Mouse (Mus musculus) erythroblast, embryonic 14.5 days (primary cell): Measurements from ENCODE around the gene Arl6. TPM values are rescaled to one million over a fixed set of nuclear protein-coding genes. Genes with fewer than 3 reads are reported as not detected.

Experiments
- H3K27me3 ChIP-seq: 2 replicates; pipeline ENCODE4 v1.6.1; 2012; ENCODE audit warnings: inconsistent platforms; ENCODE audit not compliant: control insufficient read depth
- H3K36me3 ChIP-seq: 2 replicates; pipeline ENCODE4 v1.6.1; 2012; ENCODE audit warnings: mild to moderate bottlenecking, inconsistent platforms; ENCODE audit not compliant: control insufficient read depth
- H3K4me1 ChIP-seq: 2 replicates; pipeline ENCODE4 v1.6.1; 2012; ENCODE audit warnings: inconsistent platforms; ENCODE audit not compliant: control insufficient read depth
- H3K4me3 ChIP-seq: replicated peaks from 2 replicates; pipeline ENCODE3; 2012; ENCODE audit warnings: moderate library complexity, mild to moderate bottlenecking, inconsistent platforms
- H3K9me3 ChIP-seq: 2 replicates; pipeline ENCODE4 v1.6.1; 2012; ENCODE audit warnings: low read length, inconsistent platforms, mixed read lengths; ENCODE audit not compliant: control insufficient read depth
- GATA1 ChIP-seq: IDR thresholded peaks from 2 replicates; pipeline ENCODE4 v1.6.1; 2012; ENCODE audit warnings: low read length, inconsistent platforms, mixed read lengths
- TAL1 ChIP-seq: IDR thresholded peaks from 3 replicates; pipeline ENCODE4 v1.6.1; 2012; ENCODE audit warnings: low read length, inconsistent platforms, mixed read lengths
- polyA plus RNA-seq: library from polyadenylated mRNA; stranded (reverse); fragments of >175 nt; gene quantifications from 2 replicates; pipeline ENCODE4 v1.2.3, GENCODE M21; 2012

Gene Arl6
- polyA plus RNA-seq, result 0.15 TPM in 1 of 2 replicates, not detected in the other

DNA sequence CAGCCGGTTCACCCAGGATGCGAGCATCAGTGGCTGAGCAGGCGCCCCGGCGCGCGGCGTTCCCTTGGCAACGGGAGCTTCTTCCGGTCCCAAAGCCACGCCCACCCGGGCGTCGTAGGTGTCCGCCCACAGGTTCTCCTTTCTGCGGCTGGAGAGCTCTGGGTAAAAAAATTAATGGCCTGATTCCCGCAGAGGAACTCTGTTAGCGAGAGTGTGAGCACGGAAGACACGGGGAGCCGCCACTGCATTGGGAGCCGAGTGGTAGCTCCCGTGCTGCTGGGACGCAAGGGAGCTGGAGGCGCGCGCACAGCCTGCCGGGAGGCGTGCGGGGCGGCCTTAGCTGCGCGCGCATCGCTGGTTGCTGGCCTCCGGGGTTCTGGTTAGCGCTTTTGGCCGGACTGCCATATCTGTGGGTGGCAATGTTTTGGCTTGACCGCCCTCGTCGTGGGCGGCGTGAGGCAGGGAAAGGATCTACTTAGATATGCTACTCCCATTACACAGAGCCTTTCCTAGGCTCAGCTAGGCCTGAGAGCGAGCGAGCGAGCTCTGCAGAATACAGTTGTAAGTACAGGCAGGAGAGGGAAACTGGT is at the start of gene Arl6:
Gene Arl6 (minus strand): TSS at position 290 of the 590 bp plus-strand sequence.
- TF ChIP-seq GATA1, result no peak
- TF ChIP-seq TAL1, result no peak
- peak within 1 kb of the TSS; percentile 76 for H3K4me3 ChIP-seq
- H3K4me1 ChIP-seq, result peaks cover 12% of the 10 kb centered on the region
- no peaks in the 10 kb centered on the region for H3K36me3 ChIP-seq
- peaks cover 5% of the 10 kb centered on the region for H3K27me3 ChIP-seq
- H3K9me3 ChIP-seq, result no peaks in the 10 kb centered on the region

GRCm38 (mm10) chr16:59685135-59685534 is 45.9 kb upstream of the Arl6 start:
- TF ChIP-seq TAL1 (no peak), GATA1 (no peak)
- Histone ChIP-seq H3K27me3 (no peaks in the 10 kb centered on the region), H3K4me1 (no peaks in the 10 kb centered on the region), H3K4me3 (no peak overlapping the region), H3K9me3 (0 out of 2 replicates have a peak, but pooled peaks cover 2% of the 10 kb centered on the region), H3K36me3 (no peaks in the 10 kb centered on the region)

DNA sequence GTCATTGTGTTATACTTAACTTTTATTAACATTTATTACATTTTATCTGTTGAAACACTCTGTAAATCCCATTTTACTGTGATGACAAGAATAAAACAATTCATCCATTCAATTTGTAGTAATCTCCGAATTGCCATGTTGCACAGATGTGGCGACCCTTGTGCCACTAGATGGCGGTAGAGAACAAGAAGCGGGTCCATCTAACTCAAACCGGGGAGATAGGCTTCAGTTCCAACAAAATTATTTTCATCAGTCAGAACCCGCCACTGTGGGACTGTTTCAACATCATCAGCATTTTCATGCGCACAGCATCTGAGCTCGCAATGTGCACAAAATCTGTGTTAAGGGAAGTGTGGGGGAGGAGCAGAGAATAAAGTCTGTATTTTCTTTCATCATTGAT is 44.2 kb upstream of the Arl6 start:
- H3K36me3 ChIP-seq, result no peaks in the 10 kb centered on the region
- no peak for TF ChIP-seq TAL1
- no peak for TF ChIP-seq GATA1
- no peaks in the 10 kb centered on the region for H3K4me1 ChIP-seq
- no peaks in the 10 kb centered on the region for H3K27me3 ChIP-seq
- peaks cover 2% of the 10 kb centered on the region; the same call in 1 of the 2 replicates for H3K9me3 ChIP-seq
- no peak overlapping the region for H3K4me3 ChIP-seq

GRCm38 (mm10) chr16:59682216-59682891 is 43.2 kb upstream of the Arl6 start:
- Histone ChIP-seq H3K36me3 (no peaks in the 10 kb centered on the region), H3K4me1 (no peaks in the 10 kb centered on the region), H3K27me3 (no peaks in the 10 kb centered on the region), H3K9me3 (peaks cover 3% of the 10 kb centered on the region; the same call in 1 of the 2 replicates), H3K4me3 (no peak overlapping the region)
- TF ChIP-seq TAL1 (no peak), GATA1 (no peak)

GRCm38 (mm10) chr16:59666938-59667337 is 27.7 kb upstream of the Arl6 start:
- H3K4me3 ChIP-seq, result no peak overlapping the region
- H3K27me3 ChIP-seq, result no peaks in the 10 kb centered on the region
- no peak for TF ChIP-seq GATA1
- no peak for TF ChIP-seq TAL1
- H3K9me3 ChIP-seq, result no peaks in the 10 kb centered on the region
- H3K4me1 ChIP-seq, result no peaks in the 10 kb centered on the region
- H3K36me3 ChIP-seq, result no peaks in the 10 kb centered on the region

DNA sequence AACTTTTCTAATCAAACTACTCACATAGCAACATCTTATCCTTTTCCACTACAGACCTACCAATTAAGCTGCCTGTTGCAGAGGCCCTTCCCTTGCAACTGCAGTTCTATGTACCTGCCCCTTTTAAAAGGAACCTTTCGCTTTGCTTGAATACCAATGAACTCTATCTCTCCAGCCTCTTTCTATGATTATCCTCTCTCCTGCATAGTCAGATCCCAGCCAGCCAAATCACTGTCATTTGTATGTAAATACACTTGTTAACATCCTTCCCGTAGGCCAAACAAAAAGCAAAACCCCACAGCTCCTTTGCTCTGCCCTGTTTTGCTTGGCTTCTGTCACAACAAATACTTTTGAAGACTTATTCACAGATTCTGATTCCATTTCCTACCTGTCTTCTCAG is 4.6 kb upstream of the Arl6 start:
- TF ChIP-seq TAL1, result no peak
- TF ChIP-seq GATA1, result no peak
- no peak overlapping the region for H3K4me3 ChIP-seq

DNA sequence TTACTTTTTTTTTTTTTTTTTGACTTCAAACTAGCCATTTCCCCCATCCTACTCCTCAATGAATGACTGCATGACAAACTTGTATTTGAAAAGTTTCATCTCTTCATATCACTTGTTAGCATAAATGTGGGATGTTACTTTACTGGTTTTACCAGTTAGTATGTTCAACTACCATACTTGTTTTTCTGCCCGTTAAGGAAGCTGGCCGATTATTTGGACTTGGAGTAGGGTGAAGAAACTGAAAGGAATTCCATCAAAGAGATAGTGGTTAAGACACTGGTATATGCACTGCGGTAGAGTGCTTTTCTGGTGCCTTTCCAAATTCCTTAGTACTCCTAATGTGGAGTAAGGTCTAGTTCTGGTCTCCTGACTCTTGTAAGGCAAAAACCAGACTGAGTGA is 794 bp upstream of the Arl6 start:
- TF ChIP-seq GATA1, result no peak
- no peak for TF ChIP-seq TAL1

More for the DNA sequence above, 4.6 kb upstream of the Arl6 start:
- Histone ChIP-seq H3K9me3 (no peaks in the 10 kb centered on the region), H3K36me3 (no peaks in the 10 kb centered on the region), H3K4me1 (peaks cover 8% of the 10 kb centered on the region), H3K27me3 (peaks cover 2% of the 10 kb centered on the region)

GRCm38 (mm10) chr16:59634598-59634997 is 4.6 kb downstream of the Arl6 start:
- TF ChIP-seq GATA1 (no peak), TAL1 (no peak)
- no peaks in the 10 kb centered on the region for H3K36me3 ChIP-seq
- H3K4me1 ChIP-seq, result peaks cover 12% of the 10 kb centered on the region
- peaks cover 5% of the 10 kb centered on the region; the same call in 1 of the 2 replicates for H3K27me3 ChIP-seq
- H3K9me3 ChIP-seq, result no peaks in the 10 kb centered on the region
- no peak overlapping the region for H3K4me3 ChIP-seq

More for the DNA sequence above, 794 bp upstream of the Arl6 start:
- H3K36me3 ChIP-seq, result no peaks in the 10 kb centered on the region
- peaks cover 5% of the 10 kb centered on the region for H3K27me3 ChIP-seq
- no peaks in the 10 kb centered on the region for H3K9me3 ChIP-seq
- H3K4me3 ChIP-seq, result no peak overlapping the region
- H3K4me1 ChIP-seq, result peaks cover 12% of the 10 kb centered on the region

DNA sequence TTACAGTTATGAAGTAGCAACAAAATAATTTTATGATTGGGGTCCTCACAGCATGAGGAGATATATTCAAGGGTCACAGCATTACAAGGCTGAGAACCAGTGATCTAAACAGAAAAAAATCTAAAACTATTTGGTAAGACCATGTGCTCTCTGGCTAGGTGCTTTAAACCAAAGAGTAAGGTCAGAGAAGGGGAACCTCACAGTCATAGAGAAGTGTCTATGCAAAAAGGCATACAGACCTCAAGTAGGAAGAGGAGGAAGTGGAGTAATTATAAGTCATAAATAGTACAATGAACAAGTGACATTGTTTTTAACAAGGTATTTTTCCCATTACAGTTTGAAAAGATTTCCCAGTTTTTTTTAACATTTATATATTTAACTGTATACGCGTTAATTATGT is 17.6 kb downstream of the Arl6 start:
- no peak for TF ChIP-seq TAL1
- no peak for TF ChIP-seq GATA1
- Histone ChIP-seq H3K4me3 (no peak overlapping the region), H3K36me3 (no peaks in the 10 kb centered on the region), H3K27me3 (no peaks in the 10 kb centered on the region), H3K9me3 (no peaks in the 10 kb centered on the region), H3K4me1 (no peaks in the 10 kb centered on the region)
